Mouse (Mus musculus) adrenal gland, adult 18-20 months (tissue): ENCODE measurements around the gene Prss56. TPM values are rescaled to one million over a fixed set of nuclear protein-coding genes. Genes with fewer than 3 reads are reported as not detected.

ENCODE experiments used
- DNase-seq, 2 experiments: peaks; one replicate each; pipeline ENCODE4 v3.0.0; 2021 to 2022; ENCODE audit warnings: low spot score in 2 of 2
- long read RNA-seq, 2 experiments: library from polyadenylated mRNA; stranded (forward); transcript quantifications; one replicate each; pipeline ENCODE4 v2.0.0; 2021
- total RNA-seq, 2 experiments: library from RNA; stranded (reverse); gene quantifications; 1 replicate in 1 of 2; 2 replicates in 1 of 2; pipeline ENCODE4 v1.2.3; 2021

The Prss56 gene
- not detected for total RNA-seq
- long read RNA-seq, experiment 1 = 0 reads
- long read RNA-seq, experiment 2 = 0 reads

DNA sequence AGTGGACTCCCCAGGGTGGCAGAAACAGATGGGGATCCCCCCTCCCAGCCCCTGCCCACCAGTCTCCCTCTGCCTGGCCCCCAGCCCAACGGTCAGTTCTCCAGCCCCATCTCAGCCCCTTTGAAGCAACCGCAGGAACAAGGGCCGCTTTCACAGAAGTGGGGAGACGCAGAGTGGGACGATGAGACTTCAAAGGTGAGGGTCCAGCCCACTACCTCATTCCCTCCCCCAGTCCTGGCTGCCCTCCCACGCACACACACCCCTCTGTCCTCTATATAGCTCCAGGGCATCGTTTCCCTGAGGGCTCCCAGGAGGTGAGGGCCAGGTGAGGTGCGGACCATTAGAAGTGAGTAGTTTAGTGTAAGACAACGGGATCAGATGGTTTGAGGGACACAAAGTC, at the start of gene Prss56:
Gene Prss56 (plus strand): TSS at position 301 of the 400 bp plus-strand sequence.
- no peak for DNase-seq

DNA sequence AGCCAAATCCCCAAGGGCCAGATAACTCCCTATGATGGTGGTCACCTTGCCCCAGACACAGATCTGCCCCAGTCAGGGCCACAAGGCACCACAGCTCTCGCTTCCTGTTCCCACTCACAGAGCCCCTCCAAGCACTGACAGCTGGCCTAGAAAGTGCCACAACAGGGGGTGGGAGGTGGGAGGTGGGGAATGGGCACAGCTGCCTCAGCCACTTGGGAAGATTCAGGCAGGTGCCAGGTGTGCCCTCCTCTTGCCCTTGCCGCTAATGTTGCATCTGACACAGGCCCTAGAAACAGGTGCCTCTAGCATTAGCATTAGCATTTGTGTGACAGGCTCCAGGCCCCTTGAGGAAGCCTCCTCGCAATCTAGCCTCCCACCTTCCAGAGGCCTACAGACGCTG, 41.6 kb upstream of the Prss56 start:
- no peak for DNase-seq

DNA sequence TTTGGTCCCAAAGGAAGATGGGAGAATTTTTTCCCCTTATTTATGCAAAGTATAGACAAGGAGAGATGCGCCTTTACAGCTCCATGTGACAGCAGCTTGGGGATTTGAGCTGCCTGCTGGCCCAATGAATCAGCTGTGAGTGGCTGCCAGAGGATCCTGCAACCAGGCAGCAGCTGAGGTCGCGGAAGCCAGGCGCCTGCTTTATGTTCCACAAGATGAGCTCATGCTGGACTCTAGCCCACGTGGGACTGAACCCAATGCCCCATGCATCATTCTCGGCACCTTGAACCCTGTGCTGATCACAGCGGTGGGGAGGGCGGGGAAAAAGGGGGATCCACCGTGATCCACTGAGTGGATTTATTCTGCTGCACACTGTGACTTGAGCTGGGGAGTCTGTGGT, 40.7 kb upstream of the Prss56 start:
- DNase-seq = peak; percentile 42 to 58

DNA sequence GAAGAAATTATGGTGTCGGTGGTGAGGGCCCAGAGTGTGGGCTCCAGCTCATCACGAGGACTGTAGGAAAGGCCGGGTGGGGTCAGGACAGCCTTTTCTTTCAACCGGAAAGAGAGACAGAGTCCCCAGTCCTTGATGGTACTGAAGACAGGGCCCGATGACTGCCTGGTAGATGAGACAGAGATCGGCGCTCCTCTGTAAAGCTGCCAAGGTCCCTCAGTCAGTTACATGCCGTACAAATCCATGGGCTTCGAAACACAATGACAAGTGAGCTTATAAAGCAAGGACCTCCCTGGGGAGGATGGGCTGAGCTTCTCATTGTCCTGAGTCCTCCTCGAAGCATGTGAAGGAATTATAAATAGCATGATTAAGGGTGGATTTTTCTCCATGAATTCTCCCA, 40.0 kb upstream of the Prss56 start:
- DNase-seq = no peak

DNA sequence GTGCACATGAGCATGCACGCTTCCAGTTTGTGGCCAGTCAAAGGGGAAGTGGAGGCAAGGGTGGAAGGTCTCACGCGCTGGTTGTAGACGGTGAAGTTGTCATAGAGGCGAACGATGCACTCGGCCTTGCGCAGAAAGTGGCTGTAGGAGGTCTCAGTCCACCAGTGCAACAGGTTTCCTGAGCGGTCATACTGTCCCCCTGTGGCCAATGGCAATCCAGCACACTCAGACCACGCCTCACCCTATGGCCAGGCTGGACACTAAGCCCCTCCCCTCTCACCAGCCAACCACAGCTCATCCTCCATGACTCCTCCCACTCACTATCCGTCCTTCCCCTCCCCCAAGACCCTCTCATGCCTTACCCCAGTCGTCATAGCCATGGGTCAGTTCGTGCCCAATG, 33.7 kb upstream of the Prss56 start:
- no peak for DNase-seq

DNA sequence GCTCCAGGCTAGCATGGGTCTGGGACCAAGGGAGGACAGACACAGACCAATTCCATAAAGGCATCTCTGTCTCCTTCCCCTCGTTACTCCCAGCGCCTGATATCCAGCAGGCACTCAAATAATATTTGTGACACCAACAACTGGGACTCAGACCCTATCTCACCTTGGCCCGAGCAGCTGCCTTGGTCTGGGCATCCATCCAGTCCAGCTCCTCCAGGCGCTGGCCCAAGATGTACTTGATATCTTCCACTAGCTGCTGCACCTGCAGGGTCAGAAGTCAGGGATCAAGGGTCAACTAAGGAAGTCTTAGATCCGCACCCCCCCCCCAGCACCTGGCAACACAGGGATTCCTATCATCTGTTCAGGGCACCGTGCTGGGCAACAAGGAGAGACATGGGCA, 31.8 kb upstream of the Prss56 start:
- DNase-seq = no peak

DNA sequence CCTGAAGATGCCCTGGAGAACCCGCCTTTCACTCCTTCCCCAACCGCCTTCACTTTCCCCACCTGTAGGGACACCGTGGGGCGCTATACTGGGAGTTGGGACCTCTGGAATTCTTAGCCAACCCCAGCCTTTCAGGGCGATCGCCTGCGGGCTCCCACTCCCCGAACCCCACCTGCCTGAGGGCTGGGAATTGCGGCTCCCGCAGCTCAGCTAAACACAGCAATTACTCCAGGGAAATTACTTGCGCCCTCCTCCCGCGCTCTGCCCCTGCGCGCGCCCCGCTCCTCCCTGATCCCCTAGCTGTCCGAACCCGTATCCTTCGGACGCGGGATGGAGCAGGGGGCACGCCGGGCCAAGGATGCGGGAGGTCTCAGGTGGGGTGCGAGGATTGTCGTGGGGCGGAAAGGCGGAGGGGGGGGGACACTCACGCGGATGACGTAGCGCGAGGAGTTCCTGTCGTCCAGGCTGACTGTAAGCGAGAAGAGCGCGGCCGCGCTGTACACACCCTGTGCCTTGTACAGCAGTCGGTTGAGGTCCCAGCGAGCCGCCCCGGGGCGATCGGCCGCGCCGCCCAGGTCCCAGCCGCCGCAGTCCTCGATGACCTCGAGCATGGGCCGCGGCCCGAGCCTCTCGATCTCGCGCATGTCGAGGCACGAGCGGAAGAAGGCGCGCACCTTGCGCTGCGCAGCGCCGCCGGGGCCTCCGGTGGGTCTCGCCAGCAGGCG, 29.2 kb upstream of the Prss56 start:
- no peak for DNase-seq

DNA sequence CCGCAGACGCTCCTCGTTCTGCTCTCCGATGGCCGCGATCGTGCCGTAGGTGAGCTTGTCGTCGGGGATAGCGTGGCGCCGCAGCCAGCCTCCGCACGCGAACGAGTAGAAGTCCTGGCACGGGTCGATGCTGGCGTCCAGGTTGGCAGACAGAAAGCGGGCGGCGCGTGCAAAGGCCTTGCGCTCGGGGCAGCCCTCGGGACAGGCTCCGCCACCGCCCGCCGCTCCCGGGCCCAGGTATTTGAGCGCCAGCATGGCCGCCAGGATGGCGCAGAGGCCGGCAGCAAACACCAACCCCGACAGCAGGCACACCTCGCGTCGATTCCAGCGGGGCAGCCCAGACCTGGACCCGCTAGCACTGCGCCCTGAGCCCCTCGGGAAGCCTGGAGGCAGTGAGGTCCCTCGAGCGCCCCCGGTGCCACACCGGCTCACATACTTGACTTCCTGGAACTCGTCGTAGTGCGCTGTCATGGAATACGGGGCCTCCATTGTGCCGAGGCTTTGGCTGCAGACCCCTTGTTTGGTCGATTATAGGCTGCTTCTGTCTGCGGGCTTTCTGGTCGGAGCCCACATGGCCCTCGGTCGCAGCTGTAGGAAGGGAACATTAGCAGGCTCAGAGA, 28.5 kb upstream of the Prss56 start:
- DNase-seq = no peak

DNA sequence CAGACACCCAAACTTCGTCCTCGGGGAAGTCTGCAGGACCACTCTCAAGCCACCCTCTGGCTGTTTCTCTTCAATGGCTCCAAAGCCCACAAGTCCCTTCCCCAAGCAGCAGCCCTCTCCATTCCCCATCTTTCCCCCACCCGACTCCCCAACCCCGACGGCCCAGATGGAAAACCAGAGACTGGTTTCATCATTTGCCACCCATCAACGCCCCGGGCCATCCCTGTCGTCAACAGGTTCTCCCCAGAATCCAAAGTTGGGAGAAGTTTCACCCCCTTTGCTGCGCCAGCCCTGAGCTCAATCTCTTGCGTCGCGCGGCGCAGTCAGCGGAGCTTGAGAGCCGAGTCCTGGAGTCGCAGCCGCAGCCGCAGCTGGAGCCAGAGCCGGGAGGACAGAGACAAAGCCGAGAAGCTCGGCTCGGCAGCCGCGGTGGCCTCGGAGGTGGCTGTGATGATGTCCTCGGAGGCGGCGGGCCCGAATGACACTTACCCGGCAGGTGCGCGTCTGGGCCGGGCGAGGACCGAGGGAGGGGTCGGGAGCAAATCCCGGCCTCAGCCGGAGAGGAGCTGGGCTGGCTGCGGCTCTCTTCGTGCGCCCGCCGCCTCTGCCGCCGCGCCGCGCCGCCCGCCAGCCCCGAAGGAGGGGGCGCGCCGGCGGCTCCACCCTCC, 27.4 kb upstream of the Prss56 start:
- no peak for DNase-seq

DNA sequence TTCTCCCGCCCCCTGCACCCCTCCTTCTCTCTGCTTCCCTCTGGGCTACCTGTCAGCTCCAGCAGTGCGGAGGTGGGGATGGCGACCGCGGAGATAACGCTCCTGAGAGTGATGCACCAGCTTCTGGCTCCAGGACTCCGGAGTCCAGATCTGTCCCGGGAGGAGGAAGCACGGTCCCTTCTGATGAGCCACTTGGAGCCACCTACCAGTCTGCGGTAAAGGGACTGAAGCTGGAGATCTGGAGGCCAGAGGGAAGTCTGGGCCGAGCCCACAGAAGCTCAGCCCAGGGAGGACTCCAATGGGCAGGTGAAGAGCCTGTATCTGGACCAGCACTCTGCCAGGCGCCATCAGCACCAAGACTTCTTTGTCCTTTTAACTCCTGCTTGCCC, 26.9 kb upstream of the Prss56 start, which contains the start of gene Ecel1:
Gene Ecel1 (minus strand): TSS at position 323 of the 389 bp plus-strand sequence.
- no peak for DNase-seq

DNA sequence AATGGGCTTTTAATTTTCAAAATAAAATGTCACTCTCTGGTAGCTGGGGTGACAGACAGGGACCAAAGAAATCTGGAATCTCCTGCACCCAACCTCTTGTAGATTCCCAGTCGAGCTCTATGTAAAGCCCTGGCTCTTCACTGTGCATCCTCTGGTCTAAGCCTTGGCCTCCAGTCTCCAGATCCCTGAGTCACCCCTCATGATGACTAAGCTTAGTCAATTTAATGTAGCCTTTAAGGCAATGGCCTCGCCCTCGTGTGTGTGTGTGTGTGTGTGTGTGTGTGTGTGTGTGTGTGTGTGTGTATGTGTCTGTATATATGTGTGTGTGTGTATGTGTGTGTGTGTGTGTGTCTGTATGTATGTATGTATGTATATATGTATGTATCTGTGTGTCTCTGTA, 23.7 kb upstream of the Prss56 start:
- DNase-seq = no peak

DNA sequence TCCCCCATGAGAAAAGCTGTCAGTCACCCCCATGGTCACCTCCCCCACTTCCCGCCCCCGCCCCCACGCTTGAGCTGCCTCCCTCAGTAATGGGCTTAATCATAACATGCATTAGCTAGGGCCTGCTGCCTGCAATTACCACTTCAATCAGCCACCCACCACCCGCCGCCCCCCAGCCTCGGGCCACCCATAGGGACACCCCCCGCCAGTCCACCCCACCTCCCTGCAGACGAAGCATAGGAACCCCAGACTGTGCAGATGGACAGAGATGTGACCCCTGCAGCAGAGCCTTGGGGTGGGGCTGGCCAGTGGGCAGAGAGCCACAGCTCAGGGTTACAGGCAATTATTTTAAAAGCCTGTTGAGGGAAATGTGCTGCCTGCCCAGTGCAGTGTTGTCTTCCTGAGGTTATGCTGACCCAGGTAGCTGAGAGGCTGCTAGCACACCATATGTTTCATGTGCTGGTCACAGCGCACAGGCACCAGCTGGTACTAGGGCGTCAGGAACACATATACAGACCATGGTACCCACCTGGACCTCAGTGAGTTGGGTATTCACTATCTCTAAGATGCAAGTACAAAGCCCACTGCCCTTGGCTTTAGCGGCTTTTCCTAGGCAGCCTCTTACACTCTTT, 18.8 kb upstream of the Prss56 start:
- no peak for DNase-seq

DNA sequence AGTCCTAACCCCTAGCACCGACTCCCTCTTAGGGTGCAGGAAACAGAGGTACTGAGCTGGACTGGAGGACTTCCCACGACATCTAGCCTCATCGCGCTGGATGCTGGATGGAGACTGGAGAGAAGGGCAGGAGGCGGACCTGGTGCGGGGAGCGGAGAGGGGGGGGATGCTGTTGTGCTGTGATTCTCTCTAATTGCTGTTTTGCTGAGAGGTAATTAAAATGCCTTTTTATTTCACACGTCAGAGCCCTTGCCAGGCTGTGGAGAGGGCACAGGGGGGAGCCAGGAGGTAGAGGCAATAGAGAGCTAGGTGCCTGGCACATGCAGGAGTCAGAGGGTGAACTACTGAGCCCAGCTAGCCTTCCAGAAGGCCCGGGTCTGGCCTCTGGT, 18.3 kb upstream of the Prss56 start:
- no peak for DNase-seq

DNA sequence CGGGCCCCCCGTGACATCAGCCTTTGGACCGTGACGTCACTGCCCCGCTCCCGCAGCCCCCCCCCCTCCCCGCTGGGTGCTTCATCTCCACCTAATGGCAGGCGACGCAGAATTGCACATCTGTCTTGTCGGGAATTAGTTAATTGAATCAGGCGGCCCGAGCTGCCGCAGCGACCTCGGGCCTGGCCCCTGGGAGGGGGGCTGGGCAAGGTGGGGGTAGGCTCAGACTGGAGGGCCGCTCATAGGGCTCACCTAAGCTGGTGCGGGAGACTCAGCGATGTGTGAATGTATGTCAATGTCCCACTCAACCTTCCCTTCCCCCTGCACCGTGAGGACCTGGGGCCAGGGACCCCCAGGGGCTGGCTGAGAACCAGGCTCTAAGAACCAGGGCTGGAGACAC, 12.7 kb upstream of the Prss56 start:
- no peak for DNase-seq

DNA sequence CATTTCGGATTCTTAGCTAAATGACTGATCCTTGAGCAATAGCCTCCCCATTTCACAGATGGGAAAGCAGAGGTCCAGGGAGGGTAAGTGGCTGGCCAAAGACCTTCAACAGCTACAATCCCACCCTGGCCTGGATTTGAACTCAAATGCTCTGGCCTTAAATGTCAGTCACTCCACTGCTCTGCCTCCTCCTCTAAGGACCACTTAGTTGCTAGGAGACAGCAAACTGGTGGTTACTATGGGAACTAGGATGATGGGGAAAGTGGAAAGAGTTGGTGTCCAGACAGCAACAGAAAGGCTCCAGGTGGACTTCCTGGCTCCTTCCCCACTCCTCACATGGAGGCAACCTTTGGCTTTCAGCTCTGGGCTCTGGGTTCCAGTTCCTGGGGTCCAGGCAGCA, 11.8 kb upstream of the Prss56 start:
- no peak for DNase-seq

DNA sequence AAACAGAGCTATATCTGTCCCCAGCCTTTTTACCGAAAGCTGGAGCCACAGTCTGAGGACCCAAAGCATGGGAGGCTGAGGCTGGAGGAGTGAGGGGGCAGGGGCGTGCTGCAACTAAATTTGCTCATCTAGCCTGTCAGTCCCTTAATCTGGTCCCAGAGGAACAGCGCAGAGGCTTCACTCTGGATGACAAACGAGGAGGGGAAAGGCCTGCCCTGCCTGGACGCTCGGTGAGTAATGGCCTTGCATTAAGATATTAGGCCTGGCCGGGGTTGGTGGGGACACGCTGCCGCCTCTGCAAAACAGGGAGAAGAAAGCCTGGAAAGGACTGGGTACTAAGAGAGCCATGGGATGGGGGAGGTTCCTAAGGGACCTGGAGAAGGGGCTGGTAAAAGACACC, 10.8 kb upstream of the Prss56 start:
- DNase-seq = no peak

DNA sequence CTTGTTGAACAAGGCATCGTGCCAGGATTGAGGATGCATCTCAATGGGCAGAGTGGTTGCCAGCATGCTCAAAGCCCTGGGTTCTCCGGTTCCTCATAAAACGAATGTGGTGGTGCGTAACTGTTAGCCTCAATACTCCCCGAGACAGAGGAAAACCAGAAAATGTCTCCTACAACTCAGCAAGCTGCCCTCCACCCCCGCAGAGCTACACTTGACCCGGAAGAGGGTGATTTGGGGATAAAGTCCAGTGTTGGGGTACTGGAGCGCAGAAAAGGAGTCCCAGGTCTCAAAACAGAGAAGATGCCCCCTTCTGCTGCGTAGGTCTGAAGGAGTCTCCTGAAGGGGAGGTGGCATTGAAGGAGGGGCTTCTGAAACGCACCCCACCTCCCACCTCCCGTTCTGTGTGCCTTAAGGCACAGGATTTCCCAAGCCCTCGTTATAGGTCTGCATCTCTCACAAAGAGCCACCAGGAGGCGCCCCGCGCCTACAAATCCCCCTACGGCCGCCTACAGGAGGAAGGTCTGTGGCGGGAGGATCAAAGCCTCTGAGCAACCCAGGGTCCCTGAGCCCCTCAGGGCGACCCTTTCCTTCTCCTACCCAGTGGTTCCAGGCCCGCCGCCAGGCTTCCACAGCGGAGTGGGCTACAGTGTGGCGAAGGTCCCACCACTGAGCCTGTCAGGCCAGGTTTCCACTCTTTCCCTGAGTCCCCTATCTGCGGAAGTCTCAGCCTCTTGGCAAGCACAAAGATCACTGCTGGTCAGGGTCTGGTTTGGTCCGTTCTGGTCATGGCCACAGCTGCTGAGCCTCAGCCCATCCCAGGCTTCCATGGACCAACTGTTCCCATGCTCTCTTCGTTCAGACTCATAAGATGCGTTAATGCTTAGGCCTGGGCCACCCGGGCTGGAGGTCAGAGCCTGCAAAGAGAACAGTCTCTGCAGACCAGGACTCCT, 8.8 kb upstream of the Prss56 start:
- DNase-seq = peak; percentile 69 to 74

DNA sequence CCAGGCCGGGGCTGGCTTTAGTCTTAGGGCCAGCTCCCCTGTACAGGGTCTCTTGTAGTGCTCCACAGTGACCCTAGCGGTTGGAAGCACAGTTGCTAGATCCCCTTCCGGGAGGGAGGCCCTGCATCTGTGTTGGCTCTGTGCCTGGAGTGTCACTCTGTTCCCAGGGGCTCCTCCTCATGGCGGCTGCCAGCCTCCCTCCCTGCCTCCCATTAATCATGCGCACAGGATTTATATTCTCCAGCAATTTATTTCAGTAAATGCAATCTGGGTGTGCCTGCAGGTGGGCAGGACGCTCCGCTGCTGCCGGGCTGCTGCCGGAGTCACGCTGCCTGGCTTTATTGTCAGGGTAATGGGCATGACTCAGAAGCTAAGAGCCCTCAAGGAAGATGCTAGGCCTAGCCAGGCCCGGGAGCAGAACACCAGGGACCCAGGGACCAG, 7.2 kb upstream of the Prss56 start:
- no peak for DNase-seq

DNA sequence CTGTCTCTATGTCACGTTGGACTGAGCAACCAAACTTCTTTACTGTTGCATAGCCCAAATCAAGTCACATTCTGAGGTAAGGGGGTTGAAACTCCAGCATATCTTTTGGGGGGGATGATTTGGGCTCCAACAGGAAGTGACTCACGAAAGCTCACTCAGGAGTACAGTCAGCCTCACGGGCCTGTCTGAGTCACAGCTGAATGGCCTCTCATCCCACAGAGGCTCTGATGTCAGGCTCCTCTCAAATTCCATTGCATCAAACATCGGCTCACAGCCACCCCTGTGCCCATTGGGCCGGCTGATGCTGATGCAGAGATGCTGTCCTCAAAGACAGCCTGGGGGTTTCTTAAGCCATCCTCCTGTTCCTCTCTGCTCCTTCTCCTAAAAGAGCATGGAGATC, 2.2 kb upstream of the Prss56 start:
- peak in 1 of 2 experiments; percentile 40 for DNase-seq

DNA sequence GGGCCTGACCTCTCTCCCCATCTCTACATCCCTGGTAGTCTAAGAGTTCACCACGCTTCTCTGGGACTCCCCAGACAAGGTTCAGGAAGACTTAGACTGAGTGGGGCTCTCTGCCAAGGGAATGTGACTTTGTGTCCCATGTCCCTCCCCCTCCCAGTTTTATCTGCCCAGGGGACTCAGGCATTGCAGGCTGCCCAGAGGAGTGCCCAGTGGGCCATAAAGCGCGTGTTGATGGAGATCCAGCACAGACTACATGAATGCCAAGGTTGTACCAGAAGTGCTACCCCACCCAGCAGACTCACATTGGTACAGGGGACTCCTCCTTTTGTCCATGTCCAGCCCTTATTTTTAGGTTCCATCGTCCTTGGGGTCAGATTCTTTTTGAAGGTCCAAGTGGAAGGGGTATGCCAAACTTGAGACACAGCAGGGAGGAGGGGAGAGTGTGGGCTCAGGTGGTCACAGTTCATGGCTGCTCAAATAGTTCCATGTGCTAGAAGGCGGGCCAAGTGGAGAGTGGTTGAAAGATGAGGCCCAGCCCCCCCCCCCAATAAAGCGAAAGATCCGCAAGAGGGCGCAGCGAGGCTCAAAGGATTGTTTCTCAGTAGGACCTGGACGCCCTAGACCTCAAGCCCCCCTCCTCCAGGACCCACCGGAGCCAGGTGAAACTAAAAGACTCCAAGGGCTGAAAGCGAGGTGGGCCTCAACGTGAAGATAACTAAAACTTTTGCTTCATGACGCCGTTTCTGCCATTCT, 1.1 kb downstream of the Prss56 start:
- DNase-seq = no peak
